35 mouse cellular contexts compared by ENCODE assay signal in the genomic region with DNA sequence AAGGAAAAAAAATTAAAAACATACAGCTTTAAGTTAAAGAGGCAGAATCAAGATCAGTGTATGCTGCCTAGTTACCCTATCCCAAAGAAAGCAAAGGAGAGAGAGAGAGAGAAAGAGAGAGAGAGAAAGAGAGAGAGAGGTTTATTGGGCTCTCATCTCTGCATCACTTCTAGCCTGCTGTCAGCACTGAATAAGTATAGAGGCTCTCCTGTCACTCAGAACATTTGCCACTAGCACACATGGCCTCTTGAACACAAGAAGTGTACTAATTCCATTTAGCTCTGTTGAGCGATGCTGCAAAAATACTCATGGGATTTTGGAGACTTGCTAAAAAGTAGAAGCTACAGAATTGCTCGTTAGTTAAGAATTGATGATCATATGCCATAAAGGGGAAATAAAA. TPM values are rescaled to one million over a fixed set of nuclear protein-coding genes. Genes with fewer than 3 reads are reported as not detected.
DNase-seq lines count a peak whose midpoint lies in the region; ATAC-seq and TF ChIP-seq lines count a peak whose summit lies in the region.
"Had no signal": no experiment of that assay in that cellular context is flagged by ENCODE, and none has a peak within 500 bp of the region (broad histone marks: within the 10 kb centered on the region; RNA-seq: fewer than 3 reads in every experiment).

No protein-coding gene starts in this region.

- no peak overlapping the region for H3K4me2 ChIP-seq in forebrain, postnatal 0 days (ENCODE audit: low read depth)
- H3K4me2 ChIP-seq in forebrain, embryonic 14.5 days (ENCODE audit: low read length), result no peak overlapping the region
- peak overlapping the region; percentile 49 for H3K4me2 ChIP-seq in heart, embryonic 14.5 days (ENCODE audit: low read length)
- H3K4me2 ChIP-seq: forebrain, embryonic 12.5 days; hindbrain, embryonic 15.5 days; neural tube, embryonic 15.5 days had no signal

- H3K27ac ChIP-seq in forebrain, postnatal 0 days (ENCODE audit: low read depth, low read length), result no peak overlapping the region
- H3K27ac ChIP-seq in forebrain, embryonic 14.5 days (ENCODE audit: low read depth, low read length), result no peak overlapping the region
- H3K27ac ChIP-seq in heart, embryonic 14.5 days (replicated peaks in 1 of 2; ENCODE audit: control insufficient read depth in 1 of 2, insufficient read depth in 1 of 2, low read depth in 2 of 2, low read length in 2 of 2), result peak overlapping the region in 1 of 2 experiments; percentile 92; a peak in 3 of 4 replicates
- H3K27ac ChIP-seq: forebrain, embryonic 12.5 days; hindbrain, embryonic 15.5 days; liver, embryonic 14.5 days; neural tube, embryonic 15.5 days; stomach, postnatal 0 days had no signal

- H3K36me3 ChIP-seq in forebrain, postnatal 0 days (ENCODE audit: insufficient read depth), result no peaks in the 10 kb centered on the region
- H3K36me3 ChIP-seq in forebrain, embryonic 14.5 days (ENCODE audit: control insufficient read depth, insufficient read depth, low read length), result no peaks in the 10 kb centered on the region
- H3K36me3 ChIP-seq in heart, embryonic 14.5 days (ENCODE audit: control insufficient read depth, insufficient read depth, low read length), result no peaks in the 10 kb centered on the region
- H3K36me3 ChIP-seq: forebrain, embryonic 12.5 days; G1E; hindbrain, embryonic 15.5 days; neural tube, embryonic 15.5 days had no signal

- DNase-seq in forebrain, postnatal 0 days, result no peak
- DNase-seq in forebrain, embryonic 14.5 days (ENCODE audit: low spot score), result no peak
- DNase-seq in heart, adult 18-20 months, result no peak
- peak; percentile 12 for DNase-seq in brain, adult 2 months (ENCODE audit: low read depth, low spot score)
- peak; percentile 26 for DNase-seq in retina, postnatal 1 day
- no peak for DNase-seq in lung, postnatal 10 days
- DNase-seq: adrenal gland, postnatal 10 days; embryo, embryonic 11 days; gastrocnemius, adult 2 months; kidney, adult 11 months; kidney, postnatal 14 days; layer of hippocampus, adult 9-11 months; liver; lung, adult 2 months; lung, postnatal 14 days; midbrain, embryonic 14.5 days; right cerebral cortex, adult 18-20 months; right cerebral cortex, postnatal 4 days; thymus, adult 18-20 months; thymus, postnatal 25 days had no signal

- peak; percentile 40 for ATAC-seq in forebrain, postnatal 0 days
- no peak for ATAC-seq in forebrain, embryonic 14.5 days
- peak; percentile 43; the same call in 1 of the 2 replicates for ATAC-seq in heart, embryonic 14.5 days (ENCODE audit: insufficient number of reproducible peaks, insufficient read depth, low FRiP score, low read depth)
- ATAC-seq: inflammation-experienced regulatory T-cells, adult 6 months; Patski had no signal

- H3K4me1 ChIP-seq in forebrain, postnatal 0 days (ENCODE audit: insufficient read depth), result no peaks in the 10 kb centered on the region
- no peaks in the 10 kb centered on the region for H3K4me1 ChIP-seq in forebrain, embryonic 14.5 days (ENCODE audit: control insufficient read depth, insufficient read depth, low read length)
- peaks cover 13 to 29% of the 10 kb centered on the region in 2 experiments for H3K4me1 ChIP-seq in heart, embryonic 14.5 days (ENCODE audit: control insufficient read depth in 2 of 2, insufficient read depth in 2 of 2, low read length in 2 of 2)
- H3K4me1 ChIP-seq: hindbrain, embryonic 15.5 days; neural tube, embryonic 15.5 days had no signal

- WGBS in forebrain, postnatal 0 days, result 28% methylated on average over 2 of the region's 2 CpGs
- 41% methylated on average over 2 of the region's 2 CpGs for WGBS in forebrain, embryonic 14.5 days
- 29% methylated on average over 2 of the region's 2 CpGs for WGBS in heart, embryonic 14.5 days

- TF ChIP-seq CTCF in forebrain, postnatal 0 days (IDR thresholded peaks at IDR 0.05; ENCODE audit: low read depth), result no peak

- H3K27me3 ChIP-seq in forebrain, postnatal 0 days (ENCODE audit: insufficient read depth, low read length), result no peaks in the 10 kb centered on the region
- no peaks in the 10 kb centered on the region for H3K27me3 ChIP-seq in forebrain, embryonic 14.5 days (replicated peaks; ENCODE audit: control insufficient read depth, insufficient read depth, low read length)
- no peaks in the 10 kb centered on the region for H3K27me3 ChIP-seq in heart, embryonic 14.5 days (ENCODE audit: control insufficient read depth, insufficient read depth, low read length)
- H3K27me3 ChIP-seq: hindbrain, embryonic 15.5 days; neural tube, embryonic 15.5 days; Patski had no signal

- H3K9ac ChIP-seq in forebrain, postnatal 0 days, result no peak overlapping the region
- H3K9ac ChIP-seq in forebrain, embryonic 14.5 days (ENCODE audit: low read length), result no peak overlapping the region
- no peak overlapping the region for H3K9ac ChIP-seq in heart, embryonic 14.5 days (ENCODE audit: low read length)
- H3K9ac ChIP-seq: forebrain, embryonic 12.5 days; hindbrain, embryonic 15.5 days; liver, embryonic 14.5 days; neural tube, embryonic 15.5 days had no signal

- H3K4me3 ChIP-seq in forebrain, postnatal 0 days (ENCODE audit: low read depth, low read length), result no peak overlapping the region
- no peak overlapping the region for H3K4me3 ChIP-seq in forebrain, embryonic 14.5 days (ENCODE audit: low read depth, low read length)
- H3K4me3 ChIP-seq in heart, embryonic 14.5 days (ENCODE audit: control insufficient read depth in 1 of 2, insufficient read depth in 1 of 2, low read depth in 1 of 2, low read length in 2 of 2), result no peak overlapping the region
- H3K4me3 ChIP-seq: forebrain, embryonic 12.5 days; hindbrain, embryonic 15.5 days; neural tube, embryonic 15.5 days had no signal

- 0 out of 2 replicates have a peak, but pooled peaks cover 3% of the 10 kb centered on the region for H3K9me3 ChIP-seq in forebrain, postnatal 0 days (ENCODE audit: low read length)
- peaks cover 3% of the 10 kb centered on the region; the same call in 1 of the 2 replicates for H3K9me3 ChIP-seq in forebrain, embryonic 14.5 days (replicated peaks; ENCODE audit: control insufficient read depth, low read length)
- H3K9me3 ChIP-seq in heart, embryonic 14.5 days (ENCODE audit: control insufficient read depth, low read length), result peaks cover 10% of the 10 kb centered on the region
- H3K9me3 ChIP-seq: G1E; neural tube, embryonic 15.5 days had no signal

RNA-seq across cellular contexts. Expression of gene BC035947, which starts 55.0 kb away (rescaled TPM):
- 0.69 and 1.5 TPM in 2 replicates for total RNA-seq in forebrain, postnatal 0 days (2014; rRNA removed)
- polyA plus RNA-seq in forebrain, postnatal 0 days (2015; fragmentation: Nextera tagmentation; extraction: Ambion mirVana), result 0.30 and 0.40 TPM in 2 replicates
- 0.20 and 0.24 TPM in 2 replicates for polyA plus RNA-seq in forebrain, embryonic 14.5 days (2014; fragmentation: Nextera tagmentation; extraction: Ambion mirVana)
- polyA plus RNA-seq in heart, embryonic 14.5 days (2014; fragmentation: Nextera tagmentation; extraction: Ambion mirVana), result not detected in 2 replicates
- total RNA-seq in heart, adult 18-20 months (2021), result not detected
- total RNA-seq: gastrocnemius, adult 2 months; gastrocnemius, postnatal 4 days; hematopoietic stem cell, adult 5-6 weeks had no signal
- polyA plus RNA-seq: G1E; inflammation-experienced regulatory T-cells, adult 6 months; Patski had no signal

RNA-seq across cellular contexts. Expression of gene Mogat1, which starts 56.2 kb away (rescaled TPM):
- total RNA-seq in forebrain, postnatal 0 days (2014; rRNA removed), result 1.1 TPM in 1 of 2 replicates, not detected in the other
- 0.34 TPM in 1 of 2 replicates, not detected in the other for polyA plus RNA-seq in forebrain, postnatal 0 days (2015; fragmentation: Nextera tagmentation; extraction: Ambion mirVana)
- polyA plus RNA-seq in forebrain, embryonic 14.5 days (2014; fragmentation: Nextera tagmentation; extraction: Ambion mirVana), result not detected in 2 replicates
- not detected in 2 replicates for polyA plus RNA-seq in heart, embryonic 14.5 days (2014; fragmentation: Nextera tagmentation; extraction: Ambion mirVana)
- under 1 TPM in 1 of 2 experiments, not detected in 1; 0.69 TPM for total RNA-seq in heart, adult 18-20 months (2021)
- total RNA-seq: gastrocnemius, adult 2 months; gastrocnemius, postnatal 4 days; hematopoietic stem cell, adult 5-6 weeks; left cerebral cortex, adult 18-20 months; left cerebral cortex, postnatal 14 days had no signal
- polyA plus RNA-seq: forebrain, embryonic 12.5 days; G1E; inflammation-experienced regulatory T-cells, adult 6 months; kidney, embryonic 14.5 days; limb, embryonic 11.5 days; Patski had no signal

Comparison
In these comparisons a context has a peak if more than half of its experiments do, and no peak if none do; other contexts are left out.
1. DNase-seq: peak in brain, adult 2 months (single experiment) and retina, postnatal 1 day (single experiment); none in forebrain, postnatal 0 days (single experiment), forebrain, embryonic 14.5 days (single experiment), heart, adult 18-20 months (0 of 2) and lung, postnatal 10 days (single experiment).